Mouse (Mus musculus): ENCODE measurements around the gene Itga4.

DNA sequence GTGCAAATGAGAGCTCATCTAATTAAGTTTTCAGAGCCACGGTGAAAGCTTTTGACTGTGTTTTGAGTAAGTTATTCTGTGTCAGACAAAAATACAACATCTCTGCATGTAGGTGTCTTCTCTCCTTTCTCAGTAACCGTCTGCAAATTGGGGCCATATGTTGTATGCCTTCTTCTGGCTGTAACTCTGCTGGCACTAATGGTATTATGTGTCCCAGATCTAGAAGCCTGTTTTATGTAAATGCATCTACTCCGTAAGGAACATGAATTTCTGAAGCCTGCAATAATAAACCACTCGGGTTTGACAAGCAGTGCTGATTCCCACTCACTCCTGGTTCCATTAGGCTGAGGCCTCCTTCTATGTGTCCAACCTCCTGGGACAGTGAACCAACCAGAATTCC is 52.3 kb downstream of the Itga4 start:
- TF ChIP-seq CTCF (IDR thresholded peaks at IDR 0.05 in 2 of 3, conservative IDR thresholded peaks at IDR 0.05 in 1 of 3; ENCODE audit: control insufficient read depth in 1 of 3, insufficient read depth in 1 of 3, low read depth in 2 of 3, low read length in 3 of 3, poor library complexity in 1 of 3, severe bottlenecking in 1 of 3): no peak
- TF ChIP-seq MYC (IDR thresholded peaks at IDR 0.05; ENCODE audit: low read depth, low read length): no peak
- TF ChIP-seq MEF2A (IDR thresholded peaks at IDR 0.05; ENCODE audit: extremely low read depth, insufficient replicate concordance, low read depth, low read length, poor library complexity, severe bottlenecking): no peak
- no peak for TF ChIP-seq POLR2A (IDR thresholded peaks at IDR 0.05; ENCODE audit: control insufficient read depth in 1 of 2, insufficient read depth in 1 of 2, low read depth in 1 of 2, low read length in 2 of 2, poor library complexity in 1 of 2)
- TF ChIP-seq CHD1 (IDR thresholded peaks at IDR 0.05; ENCODE audit: low read depth, low read length): no peak
- no peak for TF ChIP-seq POLR2AphosphoS5 (IDR thresholded peaks at IDR 0.05; ENCODE audit: borderline replicate concordance, low read depth, low read length)
- TF ChIP-seq EP300 (IDR thresholded peaks at IDR 0.05; ENCODE audit: low read depth in 1 of 2, low read length in 2 of 2): no peak
- TF ChIP-seq USF1 (IDR thresholded peaks at IDR 0.05; ENCODE audit: low read depth, low read length): no peak
- TF ChIP-seq TAL1 (IDR thresholded peaks at IDR 0.05; ENCODE audit: low read length): no peak
- no peak for TF ChIP-seq ETS1 (IDR thresholded peaks at IDR 0.05; ENCODE audit: low read depth, low read length)
- no peak for TF ChIP-seq POLR2AphosphoS2 (IDR thresholded peaks at IDR 0.05; ENCODE audit: low read length)
- TF ChIP-seq MAX (IDR thresholded peaks at IDR 0.05; ENCODE audit: low read length): no peak
- no peak for TF ChIP-seq KAT2A (conservative IDR thresholded peaks at IDR 0.05; ENCODE audit: low read depth, low read length)

Measured in MEL (cell line).